Mouse (Mus musculus) embryo, embryonic 11.5 days (tissue): ENCODE results near the gene Helz.
"Not testable (repeated sequence)": the region's sequence is repeated elsewhere in the genome, so short reads cannot be mapped to it uniquely, and the experiment has no call there.

ENCODE experiments used
- DNase-seq: peaks from one replicate; pipeline ENCODE4 v3.0.0-alpha.2; 2012; ENCODE audit warnings: low read depth, low spot score

Gene Helz

DNA sequence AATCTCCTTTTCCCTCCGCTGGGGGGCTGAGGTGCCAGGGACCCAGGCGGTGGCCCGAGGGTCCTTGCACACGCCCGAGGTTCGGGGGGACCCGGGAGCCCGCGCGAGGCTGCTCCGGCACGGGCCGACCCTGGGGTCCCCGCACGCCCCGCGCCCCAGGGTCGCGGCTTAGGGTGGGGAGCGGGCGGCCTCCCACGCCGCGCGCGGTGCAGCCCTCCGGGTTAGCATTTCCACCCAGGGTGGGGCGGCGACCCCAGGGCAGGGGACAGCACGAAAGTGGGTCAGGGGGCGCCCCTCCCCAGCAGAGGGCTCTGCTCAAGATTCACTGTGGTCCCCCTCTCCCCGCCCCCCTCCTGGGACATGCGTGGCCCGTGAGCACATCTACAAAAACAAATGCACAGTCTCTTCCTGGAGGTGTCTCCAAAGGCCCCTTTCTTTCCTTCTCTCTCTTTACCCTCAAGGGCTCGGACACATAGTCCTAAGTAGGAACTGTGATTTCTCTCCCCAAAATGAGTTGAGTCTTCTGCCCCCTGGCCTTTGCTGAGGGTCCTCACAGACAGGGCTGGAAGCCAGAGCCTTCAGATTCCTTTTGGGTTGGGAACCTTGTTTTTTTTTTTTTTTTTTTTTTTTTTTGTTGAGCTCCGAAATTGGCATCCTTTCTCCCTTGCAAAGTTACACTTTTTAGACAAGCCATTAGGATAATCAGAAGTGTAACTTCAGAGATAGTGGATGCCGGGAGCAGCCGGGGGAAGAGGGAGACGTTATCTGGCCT is 660 bp downstream of the Helz start:
- no peak for DNase-seq

- DNase-seq: no peak
These were observed 12.1 kb downstream of the Helz start for GRCm38 (mm10) chr11:107559874-107560273.

DNA sequence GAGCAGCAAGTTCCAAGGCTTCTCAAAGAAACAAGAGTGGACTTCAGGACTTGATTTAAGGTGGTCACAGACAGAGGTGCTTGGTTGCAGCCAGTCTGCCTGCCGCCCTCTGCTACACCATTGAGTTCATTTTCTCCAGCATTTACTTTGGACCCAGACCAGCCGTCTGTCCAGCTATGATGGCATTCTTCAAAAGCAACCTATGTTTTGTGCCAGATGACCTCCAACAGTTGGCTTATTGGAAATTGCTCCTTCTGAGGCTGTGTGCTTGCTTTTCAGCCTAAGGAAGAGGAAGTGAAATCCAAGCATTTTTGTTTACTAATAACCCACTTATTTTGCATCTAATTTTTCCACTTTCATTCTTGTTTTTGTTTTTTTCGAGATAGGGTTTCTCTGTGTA is 19.7 kb downstream of the Helz start:
- DNase-seq: no peak

GRCm38 (mm10) chr11:107568466-107568995 is 20.8 kb downstream of the Helz start:
- DNase-seq: no peak

GRCm38 (mm10) chr11:107570891-107571290 is 23.2 kb downstream of the Helz start:
- DNase-seq: not testable (repeated sequence)

GRCm38 (mm10) chr11:107571318-107571717 is 23.6 kb downstream of the Helz start:
- no peak for DNase-seq

- no peak for DNase-seq
These were observed 24.8 kb downstream of the Helz start for GRCm38 (mm10) chr11:107572551-107572950.

GRCm38 (mm10) chr11:107573061-107573692 is 25.4 kb downstream of the Helz start:
- DNase-seq: no peak

DNA sequence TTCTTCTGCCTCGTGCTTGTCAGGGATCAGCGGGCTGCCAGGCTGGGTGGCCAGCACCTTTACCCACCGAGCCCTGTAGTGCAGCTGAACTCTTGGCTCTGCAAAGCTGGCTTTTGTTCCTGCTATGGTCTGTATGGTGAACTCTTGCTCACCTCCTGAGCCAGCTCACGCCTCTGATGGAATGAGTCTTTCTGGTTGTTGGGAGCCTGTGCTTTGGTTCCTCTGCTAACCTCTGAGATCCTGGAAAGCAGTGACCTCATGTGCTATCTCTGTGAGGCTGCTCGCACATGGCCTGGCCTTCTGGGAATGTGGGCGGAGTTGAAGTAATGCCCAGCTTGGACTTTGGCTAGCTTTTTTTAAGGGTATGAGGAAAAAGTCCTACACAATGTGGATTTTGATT is 26.1 kb downstream of the Helz start:
- no peak for DNase-seq

DNA sequence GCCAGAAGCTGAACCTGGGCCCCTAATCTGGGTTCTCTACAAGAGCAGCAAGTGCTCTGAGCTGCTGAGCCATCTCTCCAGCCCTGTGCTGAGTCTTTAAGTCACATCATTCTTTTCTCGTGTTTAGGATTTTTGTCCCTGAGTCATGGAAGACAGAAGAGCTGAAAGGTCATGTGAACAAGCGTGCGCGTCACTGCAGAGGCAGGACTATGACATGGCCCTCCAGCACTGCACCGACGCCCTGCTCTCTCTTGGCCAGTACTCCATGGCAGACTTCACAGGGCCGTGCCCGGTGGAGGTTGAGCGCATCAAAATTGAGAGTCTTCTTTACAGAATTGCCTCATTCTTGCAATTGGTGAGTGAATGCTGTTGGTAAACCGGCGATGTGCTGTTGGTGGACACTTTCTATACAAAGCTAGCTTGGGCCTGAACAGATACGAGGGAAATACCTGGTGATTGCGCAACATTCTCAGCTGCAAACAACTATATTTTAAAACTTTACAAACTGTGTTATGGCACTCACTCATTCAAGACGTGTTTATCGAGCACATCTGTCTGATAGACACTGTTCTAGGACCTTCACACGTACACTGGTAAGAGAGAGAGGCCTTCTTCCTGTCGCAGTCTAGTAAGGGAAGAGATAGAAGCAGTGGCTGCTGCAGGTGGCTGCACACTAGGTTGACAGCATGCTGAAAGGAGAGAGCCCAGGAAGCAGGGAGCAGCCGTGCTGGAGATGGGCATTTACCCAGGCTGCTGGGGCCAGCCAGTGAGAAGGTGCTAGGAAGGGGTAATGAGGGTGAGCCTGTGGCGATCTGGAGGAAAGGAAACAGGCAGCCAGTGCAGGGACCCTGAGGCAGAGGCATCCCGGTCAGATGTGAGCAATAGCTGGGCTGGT is 27.3 kb downstream of the Helz start:
- no peak for DNase-seq

DNA sequence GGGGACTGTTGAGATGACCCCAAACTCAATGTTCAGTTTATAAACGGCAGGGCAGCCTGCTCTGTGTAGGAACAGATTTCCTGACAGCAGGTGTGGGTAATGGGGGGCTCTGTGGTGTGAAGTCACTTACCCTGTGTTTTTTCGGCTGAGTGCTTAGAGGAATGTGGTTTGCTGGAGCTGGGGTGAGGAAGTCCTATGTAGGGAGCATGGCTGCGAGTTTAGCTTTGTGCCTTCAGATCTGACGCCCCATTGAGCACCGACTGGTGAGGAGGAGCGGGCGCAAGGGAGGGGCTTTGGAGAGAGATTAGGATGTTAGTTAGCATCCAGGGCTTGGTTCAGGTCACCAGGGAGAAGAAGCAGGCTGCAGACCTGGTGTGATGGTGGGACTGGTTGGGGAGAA is 28.5 kb downstream of the Helz start:
- no peak for DNase-seq

- DNase-seq: no peak
These were observed 29.7 kb downstream of the Helz start for GRCm38 (mm10) chr11:107577400-107577799.

- no peak for DNase-seq
These were observed 30.5 kb downstream of the Helz start for GRCm38 (mm10) chr11:107578226-107578625.

DNA sequence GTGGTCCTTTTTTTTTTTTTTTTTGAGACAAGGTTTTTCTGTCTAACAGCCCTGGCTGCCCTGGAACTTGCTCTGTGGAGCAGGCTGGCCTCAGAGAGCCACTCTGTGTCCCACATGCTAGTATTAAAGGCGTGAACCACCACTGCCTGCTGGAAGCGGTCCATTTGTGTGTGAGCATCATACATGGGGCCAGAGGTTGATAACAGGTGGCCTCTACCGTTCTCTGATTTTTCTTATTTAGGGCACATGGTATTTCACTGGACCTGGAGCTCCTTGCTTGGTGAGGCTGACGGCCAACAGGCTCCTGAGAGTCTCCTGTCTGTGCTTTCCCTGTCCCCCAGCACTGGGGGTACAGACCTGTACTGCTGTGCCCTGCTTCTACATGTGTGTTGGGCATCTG is 33.1 kb downstream of the Helz start:
- DNase-seq: no peak

- no peak for DNase-seq
These were observed 37.1 kb downstream of the Helz start for GRCm38 (mm10) chr11:107584660-107585451.

DNA sequence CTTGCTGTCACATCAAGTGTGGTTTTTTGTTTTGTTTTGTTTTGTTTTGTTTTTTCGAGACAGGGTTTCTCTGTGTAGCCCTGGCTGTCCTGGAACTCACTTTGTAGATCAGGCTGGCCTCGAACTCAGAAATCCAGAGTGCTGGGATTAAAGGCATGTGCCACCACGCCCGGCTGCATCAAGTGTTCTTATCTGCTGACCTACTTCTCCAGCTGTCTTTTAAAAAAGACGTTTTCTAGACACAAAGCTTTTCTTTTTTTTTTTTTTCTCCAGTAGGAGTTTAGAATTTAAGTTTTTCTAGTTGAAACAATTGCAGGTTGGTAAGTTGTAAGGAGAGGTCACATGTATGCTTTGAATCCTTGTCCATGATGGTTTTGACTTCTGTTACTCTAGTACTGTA is 38.4 kb downstream of the Helz start:
- DNase-seq: not testable (repeated sequence)

- no peak for DNase-seq
These were observed 39.4 kb downstream of the Helz start for GRCm38 (mm10) chr11:107587141-107587540.

DNA sequence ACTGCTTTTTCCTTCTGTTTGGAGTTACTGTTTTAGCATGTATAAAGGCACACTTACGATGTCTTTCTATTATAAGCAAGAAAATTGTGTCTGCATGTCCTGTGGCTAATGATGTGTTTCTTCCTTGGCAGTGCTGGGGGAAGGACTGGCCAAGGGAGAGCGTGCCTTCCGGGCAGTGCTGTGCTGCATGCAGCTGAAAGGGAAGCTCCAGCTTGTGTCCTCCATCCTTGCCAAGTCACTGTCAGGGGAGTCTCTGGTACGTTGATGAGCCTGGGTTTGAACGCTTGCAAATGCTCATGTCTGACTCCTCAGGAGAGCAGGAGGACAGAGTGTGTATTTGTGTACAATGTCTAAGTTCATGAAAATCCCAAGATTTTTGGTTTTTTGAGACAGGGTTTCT is 44.8 kb downstream of the Helz start:
- no peak for DNase-seq

DNA sequence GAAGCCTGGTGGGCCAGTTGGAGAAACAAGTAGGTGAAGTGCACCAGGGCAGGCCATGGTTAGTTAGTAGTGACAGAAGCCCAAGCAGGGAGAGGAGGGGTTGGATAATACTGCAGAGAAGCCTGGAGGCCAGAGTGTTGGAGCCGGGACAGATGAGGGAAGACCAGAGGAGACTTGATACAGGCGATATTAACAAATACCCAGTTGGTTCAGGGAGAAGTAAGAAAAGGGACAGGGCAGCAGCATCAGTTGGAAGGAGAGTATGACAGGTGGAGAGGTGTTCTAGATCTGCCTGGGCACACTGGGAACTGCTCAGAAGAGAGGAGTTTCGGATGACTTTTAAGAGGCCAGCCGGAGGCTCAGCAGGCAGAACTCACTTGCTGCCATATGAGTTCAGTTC is 49.7 kb downstream of the Helz start:
- no peak for DNase-seq

DNA sequence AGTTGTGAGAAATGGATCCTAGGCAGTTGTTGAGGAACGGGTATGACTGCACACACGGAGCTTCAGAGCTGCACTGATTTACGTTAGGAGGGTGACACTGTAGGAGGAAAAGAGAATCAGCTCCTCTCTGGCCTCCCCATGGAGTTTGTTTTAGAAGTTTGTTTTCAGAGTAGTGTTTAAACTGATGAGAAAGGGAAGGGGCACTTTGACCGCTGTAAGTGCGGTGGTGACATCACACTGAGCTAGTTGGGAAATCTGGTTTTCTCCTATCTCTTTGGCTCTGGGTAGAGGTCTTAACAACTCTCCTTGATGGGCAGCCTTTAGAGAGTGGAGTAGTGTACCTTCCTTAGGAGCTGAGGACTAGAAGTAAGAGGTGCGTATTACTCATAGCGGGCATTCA is 58.0 kb downstream of the Helz start:
- no peak for DNase-seq

DNA sequence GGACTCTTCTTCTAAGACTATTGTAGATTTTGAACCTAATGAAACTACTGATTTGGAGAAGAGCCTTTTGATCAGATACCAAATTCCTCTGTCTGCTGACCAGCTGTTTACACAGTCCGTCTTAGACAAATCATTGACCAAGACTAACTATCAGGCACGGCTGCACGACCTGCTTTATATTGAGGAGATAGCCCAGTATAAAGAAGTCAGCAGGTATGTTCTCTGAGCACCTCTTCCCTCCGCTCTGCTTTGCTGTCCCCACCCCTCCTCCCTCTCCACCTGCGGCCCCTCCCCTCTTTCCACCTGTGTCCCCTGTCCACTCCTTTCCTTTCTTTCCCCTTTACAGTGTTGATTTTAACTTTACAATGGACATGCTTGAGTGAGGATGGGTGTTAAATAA is 66.2 kb downstream of the Helz start:
- no peak for DNase-seq
